26 mouse cellular contexts compared by ENCODE assay signal in genomic region chr16:38324311-38324710, GRCm38 (mm10). TPM values are rescaled to one million over a fixed set of nuclear protein-coding genes. Genes with fewer than 3 reads are reported as not detected.
"Had no signal": no experiment of that assay in that cellular context is flagged by ENCODE, and none has a peak within 500 bp of the region (broad histone marks: within the 10 kb centered on the region; RNA-seq: fewer than 3 reads in every experiment).

No protein-coding gene starts in this region.

- H3K27ac ChIP-seq: liver, embryonic 13.5 days; liver, embryonic 15.5 days; lung, embryonic 15.5 days; macrophage; midbrain, embryonic 13.5 days; midbrain, embryonic 15.5 days; neural tube, embryonic 13.5 days; neural tube, embryonic 15.5 days had no signal

- H3K27me3 ChIP-seq: liver, embryonic 13.5 days; liver, embryonic 15.5 days; lung, embryonic 15.5 days; midbrain, embryonic 13.5 days; midbrain, embryonic 15.5 days; neural tube, embryonic 13.5 days; neural tube, embryonic 15.5 days had no signal

- H3K36me3 ChIP-seq: liver, embryonic 13.5 days; liver, embryonic 15.5 days; lung, embryonic 15.5 days; midbrain, embryonic 13.5 days; midbrain, embryonic 15.5 days; neural tube, embryonic 13.5 days; neural tube, embryonic 15.5 days had no signal

- DNase-seq: liver, embryonic 13.5 days; liver, postnatal 0 days; lung, adult 2 months; lung, postnatal 14 days; lung, postnatal 36 days; retina, postnatal 1 day; right cerebral cortex, adult 18-20 months; right cerebral cortex, postnatal 25 days; right cerebral cortex, postnatal 4 days; spleen, adult 18-20 months; thymus, adult 2 months; thymus, postnatal 25 days had no signal

- H3K4me3 ChIP-seq: liver, embryonic 13.5 days; liver, embryonic 15.5 days; lung, embryonic 15.5 days; megakaryocyte, embryonic 14.5 days; midbrain, embryonic 13.5 days; midbrain, embryonic 15.5 days; neural tube, embryonic 13.5 days; neural tube, embryonic 15.5 days had no signal

- H3K4me1 ChIP-seq: liver, embryonic 13.5 days; liver, embryonic 15.5 days; lung, embryonic 15.5 days; midbrain, embryonic 13.5 days; midbrain, embryonic 15.5 days; neural tube, embryonic 13.5 days; neural tube, embryonic 15.5 days had no signal

RNA-seq across cellular contexts. Expression of gene Maats1, which starts 17.6 kb away (rescaled TPM):
- polyA plus RNA-seq: liver, embryonic 13.5 days; macrophage; stomach, embryonic 14.5 days had no signal

RNA-seq across cellular contexts. Expression of gene Gm21987, which starts 22.5 kb away (rescaled TPM):
- polyA plus RNA-seq: liver, embryonic 13.5 days; liver, embryonic 15.5 days; liver, postnatal 0 days; lung, adult 2 months; lung, embryonic 15.5 days; lung, postnatal 0 days; macrophage; midbrain, embryonic 11.5 days; midbrain, embryonic 13.5 days; midbrain, embryonic 15.5 days; midbrain, postnatal 0 days; neural tube, embryonic 11.5 days; neural tube, embryonic 13.5 days; neural tube, embryonic 15.5 days; small intestine, adult 2 months; stomach, embryonic 14.5 days; thymus, adult 2 months had no signal

RNA-seq across cellular contexts. Expression of gene Nr1i2, which starts 29.7 kb away (rescaled TPM):
- polyA plus RNA-seq: macrophage; midbrain, embryonic 11.5 days; midbrain, embryonic 13.5 days; midbrain, postnatal 0 days; neural tube, embryonic 11.5 days; neural tube, embryonic 15.5 days had no signal

RNA-seq across cellular contexts. Expression of gene Popdc2, which starts 37.7 kb away (rescaled TPM):
- polyA plus RNA-seq: macrophage had no signal
